In genomic region chr19:44145702-44146567, GRCm38 (mm10) we compare ENCODE assay signal across 8 mouse cellular contexts. TPM values are rescaled to one million over a fixed set of nuclear protein-coding genes. Genes with fewer than 3 reads are reported as not detected.
DNase-seq lines count a peak whose midpoint lies in the region; ATAC-seq lines count a peak whose summit lies in the region.

TSS of gene Bloc1s2 (minus strand) at chr19:44146446.

- 4% methylated on average over 46 of the region's 46 CpGs for WGBS in forebrain, embryonic 11.5 days
- 3% methylated on average over 46 of the region's 46 CpGs for WGBS in heart, embryonic 16.5 days
- 3% methylated on average over 46 of the region's 46 CpGs for WGBS in liver, embryonic 15.5 days (ENCODE audit: insufficient replicate concordance)
- 3% methylated on average over 46 of the region's 46 CpGs for WGBS in neural tube, embryonic 12.5 days

- peaks cover 6% of the 10 kb centered on the region for H3K4me1 ChIP-seq in forebrain, embryonic 11.5 days (replicated peaks; ENCODE audit: control insufficient read depth, insufficient read depth, low read length)
- peaks cover 7% of the 10 kb centered on the region for H3K4me1 ChIP-seq in heart, embryonic 16.5 days (ENCODE audit: control insufficient read depth, insufficient read depth, low read length)
- H3K4me1 ChIP-seq in liver, embryonic 15.5 days (replicated peaks): peaks cover 25% of the 10 kb centered on the region
- H3K4me1 ChIP-seq in neural tube, embryonic 12.5 days: peaks cover 8% of the 10 kb centered on the region

- H3K9me3 ChIP-seq in forebrain, embryonic 11.5 days (ENCODE audit: control insufficient read depth, low read length): no peaks in the 10 kb centered on the region
- H3K9me3 ChIP-seq in heart, embryonic 16.5 days (replicated peaks; ENCODE audit: control insufficient read depth, low read length): no peaks in the 10 kb centered on the region
- H3K9me3 ChIP-seq in liver, embryonic 15.5 days (replicated peaks): no peaks in the 10 kb centered on the region
- no peaks in the 10 kb centered on the region for H3K9me3 ChIP-seq in neural tube, embryonic 12.5 days

- no peaks in the 10 kb centered on the region for H3K27me3 ChIP-seq in forebrain, embryonic 11.5 days (ENCODE audit: control insufficient read depth, insufficient read depth, low read length)
- no peaks in the 10 kb centered on the region for H3K27me3 ChIP-seq in heart, embryonic 16.5 days (ENCODE audit: control insufficient read depth, insufficient read depth, low read length)
- H3K27me3 ChIP-seq in liver, embryonic 15.5 days: peaks cover 17% of the 10 kb centered on the region
- no peaks in the 10 kb centered on the region for H3K27me3 ChIP-seq in neural tube, embryonic 12.5 days (replicated peaks)

- H3K4me2 ChIP-seq in forebrain, embryonic 11.5 days (ENCODE audit: low read depth, low read length, severe bottlenecking): peak within 1 kb of the TSS; percentile 70
- peak within 1 kb of the TSS; percentile 88 for H3K4me2 ChIP-seq in heart, embryonic 16.5 days (ENCODE audit: low read depth, low read length)
- peak within 1 kb of the TSS; percentile 88 for H3K4me2 ChIP-seq in liver, embryonic 15.5 days
- peak within 1 kb of the TSS; percentile 77 for H3K4me2 ChIP-seq in neural tube, embryonic 12.5 days (replicated peaks)

- peak within 1 kb of the TSS; percentile 73 for H3K9ac ChIP-seq in forebrain, embryonic 11.5 days (ENCODE audit: low read length)
- H3K9ac ChIP-seq in heart, embryonic 16.5 days (ENCODE audit: low read length): peak within 1 kb of the TSS; percentile 72
- peak within 1 kb of the TSS; percentile 65 for H3K9ac ChIP-seq in liver, embryonic 15.5 days
- H3K9ac ChIP-seq in neural tube, embryonic 12.5 days: peak within 1 kb of the TSS; percentile 73

- peak; percentile 86 to 93 for DNase-seq in CD8-positive naive resting alpha-beta T cell, adult 2 months (ENCODE audit: low read depth in 2 of 2, low spot score in 2 of 2)
- peak; percentile 68 for DNase-seq in c-Kit-positive CD71-negative TER-119-negative erythroid progenitor cells, embryonic 14.5 days (ENCODE audit: low read depth)
- peak; percentile 90 for DNase-seq in forebrain, embryonic 11.5 days (ENCODE audit: low spot score)
- DNase-seq in kidney, postnatal 36 days: peak; percentile 93 to 96
- DNase-seq in telencephalon, adult 2 months (ENCODE audit: low read depth, low spot score): peak; percentile 74

- H3K27ac ChIP-seq in forebrain, embryonic 11.5 days (ENCODE audit: low read depth, low read length): no peak within 1 kb of the TSS
- H3K27ac ChIP-seq in heart, embryonic 16.5 days (ENCODE audit: low read length): no peak within 1 kb of the TSS
- peak within 1 kb of the TSS; percentile 43; the same call in 1 of the 2 replicates for H3K27ac ChIP-seq in liver, embryonic 15.5 days (replicated peaks)
- no peak within 1 kb of the TSS for H3K27ac ChIP-seq in neural tube, embryonic 12.5 days

- peaks cover 7% of the 10 kb centered on the region; the same call in 1 of the 2 replicates for H3K36me3 ChIP-seq in forebrain, embryonic 11.5 days (ENCODE audit: control insufficient read depth, insufficient read depth, low read length)
- peaks cover 19% of the 10 kb centered on the region for H3K36me3 ChIP-seq in heart, embryonic 16.5 days (ENCODE audit: control insufficient read depth, insufficient read depth)
- peaks cover 28% of the 10 kb centered on the region for H3K36me3 ChIP-seq in liver, embryonic 15.5 days (replicated peaks)
- peaks cover 31% of the 10 kb centered on the region for H3K36me3 ChIP-seq in neural tube, embryonic 12.5 days

- ATAC-seq in forebrain, embryonic 11.5 days (replicated peaks; ENCODE audit: low FRiP score): peak; percentile 65
- ATAC-seq in heart, embryonic 16.5 days (replicated peaks; ENCODE audit: extremely low read depth, insufficient read depth, low FRiP score): peak; percentile 90
- peak; percentile 84 for ATAC-seq in liver, embryonic 15.5 days (ENCODE audit: insufficient read depth)
- ATAC-seq in neural tube, embryonic 12.5 days (ENCODE audit: low FRiP score, low read depth): peak; percentile 79

- peak within 1 kb of the TSS; percentile 58 for H3K4me3 ChIP-seq in forebrain, embryonic 11.5 days (ENCODE audit: low read depth, low read length)
- H3K4me3 ChIP-seq in heart, embryonic 16.5 days (ENCODE audit: low read length): peak within 1 kb of the TSS; percentile 71
- peak within 1 kb of the TSS; percentile 78 for H3K4me3 ChIP-seq in liver, embryonic 15.5 days (replicated peaks)
- peak within 1 kb of the TSS; percentile 71 for H3K4me3 ChIP-seq in neural tube, embryonic 12.5 days

RNA-seq across cellular contexts. Expression of gene Bloc1s2, which starts in this region (rescaled TPM):
- 101 and 108 TPM in 2 replicates for polyA plus RNA-seq in forebrain, embryonic 11.5 days (2014; fragmentation: Nextera tagmentation; extraction: Ambion mirVana)
- polyA plus RNA-seq in heart, embryonic 16.5 days (2015; fragmentation: Nextera tagmentation; extraction: Ambion mirVana): 50.0 and 63.3 TPM in 2 replicates
- 33.1 and 35.1 TPM in 2 replicates for polyA plus RNA-seq in liver, embryonic 15.5 days (2015; fragmentation: Nextera tagmentation; extraction: Ambion mirVana)
- 136 and 138 TPM in 2 replicates for polyA plus RNA-seq in neural tube, embryonic 12.5 days (2016; fragmentation: Nextera tagmentation; extraction: Ambion mirVana)
